Mouse (Mus musculus): ENCODE data around the gene Ppp1r9b.

DNA sequence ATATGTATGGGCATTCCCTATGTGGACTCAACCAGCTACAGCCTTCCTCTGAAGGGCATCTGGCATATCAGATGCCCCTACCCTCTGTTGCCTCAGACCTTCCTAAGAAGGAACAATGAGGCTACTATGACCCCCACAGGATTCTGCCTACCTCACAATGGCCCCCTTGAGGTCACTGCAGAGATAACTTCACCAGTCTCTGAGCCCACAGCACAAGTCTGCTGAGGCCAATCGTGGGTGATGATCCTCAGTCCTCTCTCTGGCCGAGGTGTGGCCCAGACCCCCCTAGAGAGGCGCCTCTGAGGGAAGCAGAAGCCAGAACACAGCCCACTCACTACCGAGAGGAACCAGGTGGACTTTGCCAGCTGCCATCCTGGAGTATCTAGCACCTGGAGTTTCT, 23.4 kb upstream of the Ppp1r9b start, which contains the start of gene Hils1:
- TF ChIP-seq EP300 (IDR thresholded peaks at IDR 0.05; ENCODE audit: insufficient read depth, low read depth, low read length) (no peak), CTCF (IDR thresholded peaks at IDR 0.05) (no peak)

Measured in heart, adult 2 months (tissue).